Mouse (Mus musculus): ENCODE measurements around the gene Ephb1.

Gene Ephb1

GRCm38 (mm10) chr9:102249124-102249816, 105.2 kb downstream of the Ephb1 start:
- no peak for DNase-seq (ENCODE audit: low read depth, low spot score)

GRCm38 (mm10) chr9:102245551-102245950, 108.9 kb downstream of the Ephb1 start:
- DNase-seq (ENCODE audit: low read depth, low spot score) = no peak

DNA sequence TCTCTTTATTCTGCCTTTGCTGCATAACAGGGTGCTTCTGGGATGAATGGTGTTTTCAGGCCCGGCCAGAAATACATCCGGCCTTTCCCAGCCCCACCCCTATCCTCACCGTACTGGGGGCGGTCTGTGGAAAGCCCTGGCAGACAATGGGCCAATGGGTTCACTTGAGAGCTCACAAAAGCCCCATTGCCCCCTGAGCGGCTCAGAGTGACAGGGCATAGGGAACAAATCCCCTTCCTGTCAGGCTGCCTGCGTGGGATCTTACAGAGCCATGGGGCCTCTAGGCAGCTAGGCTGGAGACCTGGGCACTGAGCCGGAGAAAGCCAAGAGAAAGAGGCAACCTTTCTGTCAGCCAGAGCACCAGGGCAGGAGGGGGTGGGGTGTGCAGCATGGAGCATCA, 111.2 kb downstream of the Ephb1 start:
- no peak for DNase-seq (ENCODE audit: low read depth, low spot score)

DNA sequence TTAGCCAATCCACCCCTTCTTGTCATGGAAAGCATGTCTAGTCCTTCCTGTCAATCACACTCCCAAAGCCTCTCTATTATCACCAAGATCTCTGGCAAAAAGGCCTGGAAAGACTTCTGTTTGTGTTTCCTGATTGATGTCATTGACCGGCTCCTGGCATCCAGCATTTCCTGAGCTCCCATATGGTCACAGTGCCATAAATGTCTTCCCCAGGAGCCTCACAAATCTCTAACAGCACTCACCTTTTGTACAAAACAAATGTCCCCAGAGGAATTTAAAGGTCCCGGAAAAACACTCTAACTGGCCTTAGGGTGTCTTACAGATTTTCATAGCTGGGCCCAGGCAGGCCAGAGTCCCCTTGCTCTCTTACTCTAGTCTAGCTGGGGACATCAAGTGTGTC, 112.9 kb downstream of the Ephb1 start:
- no peak for DNase-seq (ENCODE audit: low read depth, low spot score)

DNA sequence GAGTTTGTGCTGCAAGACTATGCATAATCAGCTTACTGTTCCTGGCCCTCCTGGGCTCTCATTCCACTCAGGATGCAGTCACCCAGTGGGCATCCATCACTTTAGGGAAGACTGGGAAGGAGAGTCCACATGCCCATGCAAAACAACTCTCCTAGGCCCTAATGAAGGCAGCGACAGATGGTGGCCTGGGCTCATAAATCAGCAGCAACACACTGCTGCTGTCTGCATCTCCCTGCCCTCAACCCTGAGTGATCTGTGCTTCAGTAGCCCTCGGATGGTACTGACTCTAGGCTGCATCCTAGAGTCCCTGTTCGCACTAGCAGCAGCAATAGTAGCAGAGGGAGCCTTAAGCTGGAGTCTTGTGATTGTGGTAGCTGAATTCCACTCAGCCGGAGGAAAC, 114.3 kb downstream of the Ephb1 start:
- DNase-seq (ENCODE audit: low read depth, low spot score) = no peak

GRCm38 (mm10) chr9:102235444-102235951, 119.0 kb downstream of the Ephb1 start:
- DNase-seq (ENCODE audit: low read depth, low spot score) = no peak

DNA sequence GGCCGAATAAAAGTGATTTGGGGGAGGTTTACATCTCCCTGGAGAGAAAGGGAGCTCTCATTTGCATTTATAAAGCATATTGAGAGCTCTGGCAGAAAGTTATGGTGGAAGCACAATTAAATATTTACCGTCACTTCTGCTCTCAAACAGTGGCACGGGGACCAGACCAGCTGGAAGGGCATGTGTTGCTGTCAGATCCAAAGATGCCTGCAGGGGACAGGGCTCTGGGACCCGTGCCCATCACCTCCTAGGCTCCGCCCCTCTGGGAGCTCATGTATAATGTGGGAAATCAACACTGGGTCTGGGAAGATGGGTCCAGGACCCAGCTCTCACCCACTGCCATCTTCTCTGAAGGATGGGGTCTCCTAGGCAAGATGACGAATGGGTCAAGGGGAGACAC, 123.2 kb downstream of the Ephb1 start:
- no peak for DNase-seq (ENCODE audit: low read depth, low spot score)

DNA sequence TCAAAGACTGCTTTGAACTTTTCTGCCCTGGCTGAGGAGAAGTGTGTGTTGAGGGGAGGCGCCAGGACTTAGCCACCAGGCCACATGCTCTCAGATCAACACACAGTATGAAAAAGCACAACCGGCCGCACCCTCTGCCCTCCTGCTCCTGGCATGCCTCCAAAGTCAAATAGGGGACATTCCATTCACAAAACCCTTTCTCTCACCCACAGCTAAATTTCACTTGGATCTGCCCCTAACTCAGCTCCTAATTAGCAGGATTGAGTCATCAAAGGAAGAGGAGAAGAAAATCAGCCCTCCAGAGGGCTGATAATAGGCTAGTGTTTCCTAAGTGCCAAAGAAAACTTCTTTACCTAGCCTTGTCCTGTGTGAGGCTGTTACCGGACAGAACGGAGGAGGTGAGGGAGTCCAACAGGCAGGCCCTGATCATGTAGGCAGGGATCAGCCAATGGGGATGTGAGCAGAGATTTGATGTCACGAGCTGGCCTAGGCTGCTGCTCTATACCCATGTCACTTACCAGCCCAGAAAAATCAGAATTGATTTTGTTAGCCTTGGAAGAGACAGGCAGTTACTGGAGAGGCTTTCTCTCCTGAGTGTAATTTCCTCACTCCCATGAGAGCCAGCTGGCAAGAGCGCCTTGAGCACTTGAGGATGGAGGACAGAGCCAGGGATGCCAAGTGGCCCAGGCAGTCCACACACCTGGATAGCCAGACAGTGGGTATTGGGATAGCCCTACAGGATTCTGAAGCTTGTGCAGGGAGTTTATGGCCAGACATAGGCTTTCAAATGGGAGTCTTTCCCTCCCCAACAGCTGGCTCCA, 137.5 kb downstream of the Ephb1 start:
- DNase-seq (ENCODE audit: low read depth, low spot score) = no peak

GRCm38 (mm10) chr9:102212036-102212383, 142.5 kb downstream of the Ephb1 start:
- no peak for DNase-seq (ENCODE audit: low read depth, low spot score)

DNA sequence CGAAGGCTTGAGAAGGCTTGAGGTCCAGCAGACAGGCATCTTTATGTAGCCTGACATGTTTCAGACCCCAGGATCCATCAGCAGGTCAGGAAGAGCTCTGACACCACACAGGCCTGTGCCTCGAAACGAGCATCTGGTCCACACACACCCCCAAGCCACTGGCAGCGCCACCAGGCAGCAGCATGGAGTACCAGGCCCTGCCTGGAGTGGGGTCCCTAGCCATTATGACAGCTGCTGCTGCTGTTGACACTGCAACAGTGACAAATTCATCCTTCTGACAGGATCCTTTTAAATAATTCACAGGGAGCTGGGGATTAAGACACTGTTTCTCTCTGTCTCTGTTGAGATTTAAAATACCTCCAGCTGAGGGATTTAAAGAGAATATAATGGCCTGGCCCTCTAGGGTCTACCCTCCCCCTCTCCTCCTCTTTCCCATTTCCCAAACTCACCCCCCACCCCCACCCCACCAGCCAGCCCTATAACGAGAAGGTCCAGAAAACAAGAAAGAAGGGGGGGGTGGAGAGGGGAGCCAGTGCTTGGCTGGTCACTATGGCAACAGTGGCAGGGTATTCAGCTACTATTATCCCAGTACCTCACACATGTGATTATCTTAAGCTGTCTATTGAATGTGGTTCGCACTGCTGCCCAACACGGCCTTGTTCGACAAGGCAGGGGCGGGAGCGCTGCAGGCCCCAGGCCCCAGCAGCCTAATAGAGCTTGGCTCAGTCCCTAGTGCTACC, 143.0 kb downstream of the Ephb1 start:
- DNase-seq (ENCODE audit: low read depth, low spot score) = no peak

GRCm38 (mm10) chr9:102205518-102205917, 149.0 kb downstream of the Ephb1 start:
- no peak for DNase-seq (ENCODE audit: low read depth, low spot score)

GRCm38 (mm10) chr9:102201867-102202266, 152.6 kb downstream of the Ephb1 start:
- no peak for DNase-seq (ENCODE audit: low read depth, low spot score)

DNA sequence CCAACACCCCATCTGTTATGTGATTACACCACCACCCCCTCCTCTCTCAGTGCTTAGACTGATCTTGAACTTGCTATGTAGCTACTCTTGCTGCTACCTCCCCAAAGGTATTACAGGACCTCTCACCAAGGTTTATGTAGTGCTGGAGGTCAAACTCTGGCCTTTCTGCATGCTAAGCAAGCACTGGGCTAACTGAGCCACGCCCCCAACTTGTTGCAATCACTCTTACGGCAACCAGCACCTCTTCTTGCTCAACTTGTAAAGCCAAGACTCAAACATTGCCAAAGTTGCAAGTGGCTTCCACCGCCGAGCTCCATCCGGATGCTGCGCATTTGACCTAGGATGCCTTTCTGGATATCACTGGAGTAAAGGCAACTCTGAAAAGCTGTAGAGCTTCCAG, 157.6 kb downstream of the Ephb1 start:
- no peak for DNase-seq (ENCODE audit: low read depth, low spot score)

DNA sequence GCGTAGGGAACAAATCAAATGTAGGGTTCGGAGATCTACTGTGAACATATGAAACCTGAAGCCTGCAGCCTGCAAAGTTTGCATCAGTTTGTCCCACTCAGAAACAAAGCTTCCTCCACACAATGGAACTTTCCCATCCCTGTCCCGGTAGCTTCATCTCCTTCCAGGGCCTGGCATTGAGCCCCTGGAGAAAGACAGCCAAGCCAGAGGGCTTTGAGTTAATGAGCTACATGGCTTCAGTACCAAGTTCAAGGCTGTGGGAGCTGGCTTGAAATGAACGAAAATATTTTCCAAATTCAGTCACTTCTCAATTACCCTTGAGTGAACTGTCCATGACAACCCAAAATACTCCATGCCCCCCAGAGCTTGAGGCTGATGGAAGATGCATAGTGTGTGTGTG, 160.4 kb downstream of the Ephb1 start:
- no peak for DNase-seq (ENCODE audit: low read depth, low spot score)

GRCm38 (mm10) chr9:102192724-102193685, 161.5 kb downstream of the Ephb1 start:
- DNase-seq (ENCODE audit: low read depth, low spot score) = no peak

DNA sequence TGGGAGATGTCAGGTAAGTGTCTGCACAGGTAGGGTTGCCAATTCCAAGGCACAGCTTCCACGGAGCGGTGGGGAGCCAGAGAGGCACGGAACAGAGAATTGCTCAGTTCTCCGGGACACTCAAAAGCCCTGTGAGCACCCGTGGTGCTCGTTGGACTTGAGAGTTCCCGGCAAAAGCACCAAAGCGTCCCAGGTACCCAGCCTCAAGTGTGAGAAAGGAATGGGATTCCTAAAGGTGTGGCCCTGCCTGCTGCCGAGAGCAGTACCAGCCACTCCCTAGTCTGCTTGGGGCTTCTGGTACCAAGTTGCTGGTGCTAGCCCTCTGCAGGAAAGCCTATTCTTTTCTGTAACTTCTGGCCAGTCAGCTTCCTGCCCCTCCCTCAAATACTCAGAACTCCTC, 164.4 kb downstream of the Ephb1 start:
- no peak for DNase-seq (ENCODE audit: low read depth, low spot score)

DNA sequence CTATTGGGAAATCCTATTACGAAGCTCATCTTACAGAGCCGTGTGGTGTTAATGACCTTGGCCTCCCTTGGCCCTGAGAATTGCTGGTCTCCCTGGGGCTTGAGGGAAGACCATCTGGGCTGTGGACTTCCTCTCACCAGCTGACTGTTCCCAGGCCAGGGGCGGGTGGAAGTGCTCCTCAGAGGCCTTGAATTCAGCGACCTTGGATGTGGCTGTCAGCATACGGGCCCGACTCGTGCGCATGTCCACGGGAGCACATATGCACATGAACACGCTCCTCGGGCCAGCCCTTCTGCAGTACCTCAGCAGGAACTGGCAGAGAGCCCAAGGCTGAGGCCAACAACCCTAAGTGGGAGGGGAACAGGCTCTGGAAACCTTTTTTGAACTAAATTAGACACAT, 165.1 kb downstream of the Ephb1 start:
- DNase-seq (ENCODE audit: low read depth, low spot score) = no peak

DNA sequence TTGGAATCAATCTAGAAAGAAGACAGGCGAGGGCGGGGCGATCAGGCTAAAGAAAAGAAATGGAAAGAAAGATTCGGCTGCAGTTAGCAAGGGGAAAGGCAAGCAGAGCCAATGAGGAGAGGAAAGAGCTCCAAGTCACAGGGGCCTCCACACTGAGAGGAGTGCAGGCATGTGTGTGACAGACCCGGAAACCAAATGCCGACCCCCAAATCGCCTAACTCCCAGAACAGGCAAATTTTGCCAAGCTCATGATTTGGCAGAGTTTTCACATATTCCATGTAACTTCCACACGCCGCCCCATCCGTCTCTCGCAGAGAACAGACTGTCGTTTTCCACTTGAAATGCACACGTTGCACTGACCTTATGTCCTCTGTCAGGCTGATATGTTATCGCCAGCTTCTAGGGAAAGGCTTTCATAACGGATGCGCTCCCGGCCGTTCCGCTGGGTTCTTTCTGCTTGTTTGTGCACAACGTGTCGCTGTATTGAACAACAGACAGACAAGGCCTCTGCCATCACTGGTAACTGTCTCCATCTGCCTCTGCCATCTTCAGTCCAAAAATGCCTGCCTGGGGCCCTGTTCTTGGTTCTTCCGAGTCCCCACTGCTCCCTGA, 170.7 kb downstream of the Ephb1 start:
- DNase-seq (ENCODE audit: low read depth, low spot score) = no peak

DNA sequence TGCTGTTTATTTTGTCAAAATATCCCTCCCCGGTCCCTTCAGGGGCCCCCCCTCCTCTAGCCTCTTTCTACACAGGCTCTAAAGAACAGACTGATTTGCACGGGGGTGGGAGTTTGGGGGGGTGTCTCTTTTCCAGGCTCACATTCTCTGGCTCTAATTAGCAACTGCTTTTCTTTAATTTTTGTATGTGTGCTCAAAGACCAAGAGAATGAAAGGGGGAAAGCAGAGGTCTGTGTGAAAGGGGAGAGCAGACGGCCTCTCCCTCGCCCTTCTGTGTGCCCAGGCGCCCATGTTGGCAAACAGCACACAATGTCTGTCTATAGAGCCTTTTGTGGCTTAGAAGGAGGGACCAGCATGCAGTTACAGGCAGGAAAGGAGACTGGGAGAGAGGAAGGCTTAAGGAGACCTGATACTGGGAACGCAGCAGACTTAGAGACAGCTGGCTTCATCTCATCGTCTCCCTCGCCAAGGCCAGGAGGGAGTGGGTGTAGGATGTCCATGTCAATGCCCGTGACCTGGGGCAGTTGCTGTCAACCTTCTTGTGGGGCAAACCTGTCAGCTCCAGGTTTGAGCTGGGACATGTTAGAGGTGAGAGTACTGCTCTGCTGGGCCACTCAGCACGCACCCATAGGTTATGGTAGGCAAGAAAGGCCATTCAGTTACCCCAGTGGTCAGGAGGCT, 172.5 kb downstream of the Ephb1 start:
- no peak for DNase-seq (ENCODE audit: low read depth, low spot score)

GRCm38 (mm10) chr9:102181276-102181675, 173.2 kb downstream of the Ephb1 start:
- DNase-seq (ENCODE audit: low read depth, low spot score) = no peak

All from c-Kit-negative CD71-positive TER-119-positive erythroid progenitor cells, embryonic 14.5 days (primary cell).